Mouse (Mus musculus) G1E (cell line): ENCODE measurements at regions not wholly inside any gene's neighbourhood (a gene's known extent, or its start where the extent isn't known, plus 50 kb on each side); places are given as distances from the start of the nearest gene placed in this dataset.

Experiments used
- ATAC-seq: 2 replicates; pipeline ENCODE4 v1.8.0; 2016; ENCODE audit warnings: mild to moderate bottlenecking; ENCODE audit not compliant: insufficient number of reproducible peaks, poor library complexity, low FRiP score, severe bottlenecking; ENCODE audit errors: extremely low read depth
- DNase-seq: peaks from one replicate; pipeline ENCODE4 v3.0.0; 2012; ENCODE audit warnings: low spot score
- H3K27me3 ChIP-seq: 2 replicates; pipeline ENCODE4 v1.6.1; 2012; ENCODE audit warnings: mild to moderate bottlenecking, low read length, inconsistent platforms; ENCODE audit not compliant: insufficient read depth
- H3K36me3 ChIP-seq: replicated peaks from 2 replicates; pipeline ENCODE3; 2012; ENCODE audit warnings: mild to moderate bottlenecking, inconsistent platforms
- H3K4me1 ChIP-seq: 2 replicates; pipeline ENCODE4 v1.6.1; 2012; ENCODE audit warnings: low read depth, low read length, inconsistent platforms, mixed read lengths; ENCODE audit not compliant: insufficient read depth
- H3K4me3 ChIP-seq: 2 replicates; pipeline ENCODE4 v1.5.1; 2012; ENCODE audit warnings: low read depth, mild to moderate bottlenecking, inconsistent platforms, low read length, moderate library complexity, mixed read lengths
- H3K9me3 ChIP-seq: replicated peaks from 2 replicates; pipeline ENCODE4 v1.6.1; 2012; ENCODE audit warnings: inconsistent platforms
- CTCF ChIP-seq: IDR thresholded peaks from 2 replicates; pipeline ENCODE4 v1.5.1; 2012; ENCODE audit warnings: low read depth, low read length, inconsistent platforms, mixed read lengths
- GATA1 ChIP-seq: IDR thresholded peaks from 2 replicates; pipeline ENCODE4 v1.6.1; 2012; ENCODE audit warnings: borderline replicate concordance, low read length, inconsistent platforms, mixed read lengths
- GATA2 ChIP-seq: IDR thresholded peaks from 2 replicates; pipeline ENCODE4 v1.6.1; 2012; ENCODE audit warnings: low read depth, low read length, inconsistent platforms, borderline replicate concordance
- POLR2AphosphoS5 ChIP-seq: IDR thresholded peaks from 2 replicates; pipeline ENCODE4 v1.6.1; 2012; ENCODE audit warnings: low read depth, low read length, inconsistent platforms; ENCODE audit not compliant: insufficient replicate concordance
- TAL1 ChIP-seq: conservative IDR thresholded peaks from 2 replicates; pipeline ENCODE4 v1.6.1; 2012; ENCODE audit warnings: low read depth, low read length, inconsistent platforms, mixed read lengths

- TF ChIP-seq TAL1 (no peak), CTCF (no peak), POLR2AphosphoS5 (no peak), GATA1 (no peak), GATA2 (no peak)
- Histone ChIP-seq H3K9me3 (peaks cover 38% of the 10 kb centered on the region), H3K4me3 (no peak overlapping the region), H3K36me3 (no peaks in the 10 kb centered on the region), H3K4me1 (no peaks in the 10 kb centered on the region), H3K27me3 (no peaks in the 10 kb centered on the region)
- no peak for DNase-seq
- no peak for ATAC-seq
These were observed 413.1 kb downstream of the Epha4 start for GRCm38 (mm10) chr1:77101726-77102272.

- DNase-seq = no peak
- TF ChIP-seq POLR2AphosphoS5 (no peak), GATA1 (no peak), CTCF (no peak), TAL1 (no peak), GATA2 (no peak)
- no peak overlapping the region for H3K4me3 ChIP-seq
These were observed 412.3 kb downstream of the Epha4 start for GRCm38 (mm10) chr1:77102421-77103133.

GRCm38 (mm10) chr1:77109861-77110785 lies 404.8 kb downstream of the Epha4 start:
- Histone ChIP-seq H3K36me3 (no peaks in the 10 kb centered on the region), H3K9me3 (peaks cover 8% of the 10 kb centered on the region), H3K27me3 (no peaks in the 10 kb centered on the region), H3K4me3 (no peak overlapping the region), H3K4me1 (no peaks in the 10 kb centered on the region)
- ATAC-seq (no peak), DNase-seq (no peak)
- TF ChIP-seq GATA2 (no peak), POLR2AphosphoS5 (no peak), CTCF (no peak)

More at GRCm38 (mm10) chr1:77102421-77103133, 412.3 kb downstream of the Epha4 start:
- Histone ChIP-seq H3K4me1 (no peaks in the 10 kb centered on the region), H3K27me3 (no peaks in the 10 kb centered on the region), H3K9me3 (peaks cover 34% of the 10 kb centered on the region), H3K36me3 (no peaks in the 10 kb centered on the region)
- ATAC-seq = no peak

- ATAC-seq = no peak
- Histone ChIP-seq H3K27me3 (no peaks in the 10 kb centered on the region), H3K36me3 (no peaks in the 10 kb centered on the region), H3K4me3 (no peak overlapping the region), H3K9me3 (peaks cover 15% of the 10 kb centered on the region), H3K4me1 (no peaks in the 10 kb centered on the region)
- TF ChIP-seq GATA2 (no peak), TAL1 (no peak), CTCF (no peak), POLR2AphosphoS5 (no peak), GATA1 (no peak)
- no peak for DNase-seq
These were observed 386.5 kb downstream of the Epha4 start for GRCm38 (mm10) chr1:77128411-77128810.

GRCm38 (mm10) chr1:77137663-77138062 lies 377.2 kb downstream of the Epha4 start:
- ATAC-seq (no peak), DNase-seq (no peak)

GRCm38 (mm10) chr1:77140906-77141305 lies 374.0 kb downstream of the Epha4 start:
- TF ChIP-seq GATA1 (no peak), CTCF (no peak), POLR2AphosphoS5 (no peak), GATA2 (no peak), TAL1 (no peak)
- no peaks in the 10 kb centered on the region for H3K36me3 ChIP-seq
- no peak overlapping the region for H3K4me3 ChIP-seq
- ATAC-seq = no peak
- H3K4me1 ChIP-seq = no peaks in the 10 kb centered on the region
- no peak for DNase-seq
- no peaks in the 10 kb centered on the region for H3K27me3 ChIP-seq
- peaks cover 22% of the 10 kb centered on the region for H3K9me3 ChIP-seq

More at GRCm38 (mm10) chr1:77137663-77138062, 377.2 kb downstream of the Epha4 start:
- no peaks in the 10 kb centered on the region for H3K36me3 ChIP-seq
- H3K4me1 ChIP-seq = no peaks in the 10 kb centered on the region
- H3K27me3 ChIP-seq = no peaks in the 10 kb centered on the region
- peaks cover 22% of the 10 kb centered on the region for H3K9me3 ChIP-seq
- no peak overlapping the region for H3K4me3 ChIP-seq
- TF ChIP-seq GATA1 (no peak), GATA2 (no peak), CTCF (no peak), POLR2AphosphoS5 (no peak), TAL1 (no peak)

GRCm38 (mm10) chr1:77148052-77148451 lies 366.8 kb downstream of the Epha4 start:
- H3K27me3 ChIP-seq = no peaks in the 10 kb centered on the region
- no peaks in the 10 kb centered on the region for H3K36me3 ChIP-seq
- H3K9me3 ChIP-seq = peaks cover 23% of the 10 kb centered on the region
- DNase-seq (no peak), ATAC-seq (no peak)
- no peaks in the 10 kb centered on the region for H3K4me1 ChIP-seq
- no peak overlapping the region for H3K4me3 ChIP-seq
- TF ChIP-seq POLR2AphosphoS5 (no peak), GATA2 (no peak), CTCF (no peak), TAL1 (no peak), GATA1 (no peak)
